In the genomic region with DNA sequence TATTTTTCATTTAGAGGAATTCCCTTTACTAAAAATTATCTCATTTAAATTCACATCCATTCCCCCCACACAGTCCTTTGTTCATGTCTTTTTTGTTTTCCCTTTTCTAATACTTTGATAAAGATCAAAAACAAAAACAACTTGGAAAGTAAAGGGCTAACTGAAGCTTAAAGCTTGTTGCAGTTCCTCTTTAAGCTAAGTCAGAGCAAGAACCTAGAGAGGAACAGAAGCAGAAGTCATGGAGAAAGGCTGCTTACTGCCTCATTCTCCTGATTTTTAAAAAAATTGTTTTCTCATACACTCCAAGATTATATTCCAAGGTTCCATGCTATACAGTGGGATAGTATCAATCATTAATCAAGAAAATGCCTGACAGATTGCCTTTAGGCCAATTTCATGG, we compare ENCODE assay signal across 17 mouse cellular contexts.
"Had no signal": no experiment of that assay in that cellular context is flagged by ENCODE, and none has a peak within 500 bp of the region (broad histone marks: within the 10 kb centered on the region; RNA-seq: fewer than 3 reads in every experiment).

No protein-coding gene starts in this region.

- ATAC-seq: hindbrain, postnatal 0 days; intestine, embryonic 16.5 days had no signal

- DNase-seq: gastrocnemius, adult 2 months; gastrocnemius, postnatal 10 days; gastrocnemius, postnatal 25 days; heart, adult 11 months; heart, adult 2 months; heart, postnatal 14 days; heart, postnatal 36 days; kidney, adult 11 months; kidney, adult 2 months; kidney, adult 9 months; kidney, postnatal 10 days; kidney, postnatal 25 days; kidney, postnatal 4 days; left cerebral cortex, postnatal 4 days; liver, embryonic 13.5 days had no signal
